Mouse (Mus musculus): ENCODE data around the gene Plekha6. TPM values are rescaled to one million over a fixed set of nuclear protein-coding genes. Genes with fewer than 3 reads are reported as not detected.

Gene Plekha6
- polyA plus RNA-seq, 1 experiment from 2014 or later, result 2.0 TPM

DNA sequence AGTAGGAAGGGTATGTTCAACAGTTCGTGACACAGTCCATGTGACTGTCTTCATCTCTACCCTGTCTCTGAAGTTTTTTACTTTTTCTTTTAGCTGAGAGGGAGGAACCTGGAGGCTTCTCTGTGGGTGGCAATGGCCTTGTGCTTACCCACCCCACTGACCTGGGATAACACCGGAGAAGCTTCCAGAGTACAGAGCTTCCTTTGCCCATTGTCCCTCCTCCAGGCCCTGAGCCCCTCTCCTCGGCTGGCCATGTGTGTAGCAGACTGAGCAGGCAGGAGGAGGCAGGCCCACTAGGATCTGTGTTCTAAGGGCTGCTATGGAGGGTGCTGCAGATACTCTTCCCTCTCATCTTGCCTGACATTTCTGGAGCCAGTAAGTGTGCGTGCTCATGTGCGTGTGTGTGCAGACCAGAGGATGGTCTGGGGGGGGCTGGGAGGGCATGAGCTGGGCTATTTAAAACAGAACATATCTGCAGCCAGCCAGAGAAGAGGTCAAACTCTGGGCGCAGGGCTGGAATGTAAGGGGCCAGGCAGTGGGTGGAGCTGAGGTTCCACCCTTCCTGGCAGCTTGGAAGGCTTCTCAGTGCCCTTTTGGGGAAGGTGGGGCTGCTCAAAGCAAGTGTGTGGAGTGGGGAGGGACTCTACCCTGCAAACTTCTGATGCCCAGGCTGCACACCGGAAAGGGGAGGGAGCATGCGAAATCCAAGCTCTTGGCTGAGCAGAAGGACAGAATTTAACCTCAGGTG lies 72.9 kb downstream of the Plekha6 start:
- H3K27ac ChIP-seq (replicated peaks; ENCODE audit: low read depth, low read length), result 0 out of 2 replicates have a peak overlapping the region, but pooled peaks have one; percentile 8
- H3K27me3 ChIP-seq (ENCODE audit: control insufficient read depth, insufficient read depth, low read length), result no peaks in the 10 kb centered on the region
- DNase-seq (ENCODE audit: low spot score) (peak; percentile 57), ATAC-seq (replicated peaks; ENCODE audit: insufficient number of reproducible peaks, low FRiP score, low TSS enrichment, low read depth) (peak; percentile 33)
- peaks cover 10% of the 10 kb centered on the region for H3K4me1 ChIP-seq (ENCODE audit: control insufficient read depth, insufficient read depth, low read length)
- H3K4me2 ChIP-seq (ENCODE audit: low read depth, low read length), result 0 out of 2 replicates have a peak overlapping the region, but pooled peaks have one; percentile 10
- H3K4me3 ChIP-seq (ENCODE audit: low read depth, low read length), result no peak overlapping the region
- 0 out of 2 replicates have a peak overlapping the region, but pooled peaks have one; percentile 7 for H3K9ac ChIP-seq (replicated peaks; ENCODE audit: low read length)
- 21% methylated on average over 8 of the region's 8 CpGs for whole genome bisulfite sequencing
- no peaks in the 10 kb centered on the region for H3K9me3 ChIP-seq (replicated peaks; ENCODE audit: control insufficient read depth, low read length)
- no peaks in the 10 kb centered on the region for H3K36me3 ChIP-seq (replicated peaks; ENCODE audit: control insufficient read depth, insufficient read depth, low read depth, low read length)

DNA sequence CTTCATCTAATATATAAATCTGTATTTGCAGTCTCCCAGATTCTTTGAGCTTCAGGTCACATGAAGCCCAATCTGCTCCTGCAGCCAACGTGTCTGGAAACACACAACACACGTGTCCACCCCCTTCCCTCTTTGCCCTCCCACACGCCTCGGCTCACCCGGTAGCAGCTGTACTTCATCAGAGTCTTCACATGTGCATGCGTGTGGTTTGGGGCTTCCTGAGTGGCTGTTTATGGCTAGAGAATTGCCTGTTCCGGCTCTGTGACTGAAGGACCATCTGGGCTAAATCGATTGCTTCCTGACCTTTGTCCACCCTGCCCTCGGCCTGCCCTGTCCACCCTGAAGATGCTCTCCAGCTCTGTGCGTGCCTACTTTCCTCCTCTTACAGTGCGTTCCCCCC lies 73.7 kb downstream of the Plekha6 start:
- no peak for ATAC-seq (replicated peaks; ENCODE audit: insufficient number of reproducible peaks, low FRiP score, low TSS enrichment, low read depth)
- Histone ChIP-seq H3K9ac (replicated peaks; ENCODE audit: low read length) (no peak overlapping the region), H3K27me3 (ENCODE audit: control insufficient read depth, insufficient read depth, low read length) (no peaks in the 10 kb centered on the region), H3K4me1 (ENCODE audit: control insufficient read depth, insufficient read depth, low read length) (peaks cover 10% of the 10 kb centered on the region), H3K4me3 (ENCODE audit: low read depth, low read length) (no peak overlapping the region), H3K36me3 (replicated peaks; ENCODE audit: control insufficient read depth, insufficient read depth, low read depth, low read length) (no peaks in the 10 kb centered on the region), H3K27ac (replicated peaks; ENCODE audit: low read depth, low read length) (peak overlapping the region; percentile 59), H3K4me2 (ENCODE audit: low read depth, low read length) (no peak overlapping the region), H3K9me3 (replicated peaks; ENCODE audit: control insufficient read depth, low read length) (no peaks in the 10 kb centered on the region)
- WGBS, result 23% methylated on average over 11 of the region's 11 CpGs
- peak; percentile 70 for DNase-seq (ENCODE audit: low spot score)

DNA sequence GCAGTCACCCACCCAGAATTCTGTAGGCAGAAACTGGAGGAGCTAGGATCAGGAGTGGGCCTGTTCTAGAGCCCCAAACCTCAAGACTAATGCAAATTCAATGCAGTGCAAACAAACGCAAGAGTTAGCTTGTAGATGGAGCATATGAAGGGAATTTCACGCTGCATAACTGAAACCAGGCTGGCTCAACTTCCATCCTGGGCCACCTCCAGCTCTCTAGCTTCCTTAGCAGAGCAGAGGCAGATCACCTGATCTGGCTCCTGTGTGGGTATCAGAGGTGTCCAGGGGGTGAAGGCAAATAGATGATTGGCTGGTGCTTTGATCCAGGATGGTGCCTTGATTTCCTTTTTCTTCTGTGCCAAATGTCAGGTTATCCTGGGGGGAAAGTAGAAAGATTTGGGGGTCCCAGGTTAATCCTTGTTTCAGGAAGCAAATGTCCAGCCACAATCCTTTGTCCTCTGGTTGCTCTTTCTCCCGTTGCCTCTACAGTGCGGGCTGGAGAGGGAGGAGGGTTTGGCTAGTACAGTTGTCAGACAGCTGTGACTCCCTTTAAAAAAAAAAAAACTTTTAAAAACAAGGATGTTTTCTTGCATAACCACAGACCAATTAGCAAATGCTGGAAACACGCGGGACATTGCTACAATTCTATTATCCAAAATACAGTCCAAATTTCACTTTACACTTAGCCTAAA lies 75.3 kb downstream of the Plekha6 start:
- no peak for ATAC-seq (replicated peaks; ENCODE audit: insufficient number of reproducible peaks, low FRiP score, low TSS enrichment, low read depth)

DNA sequence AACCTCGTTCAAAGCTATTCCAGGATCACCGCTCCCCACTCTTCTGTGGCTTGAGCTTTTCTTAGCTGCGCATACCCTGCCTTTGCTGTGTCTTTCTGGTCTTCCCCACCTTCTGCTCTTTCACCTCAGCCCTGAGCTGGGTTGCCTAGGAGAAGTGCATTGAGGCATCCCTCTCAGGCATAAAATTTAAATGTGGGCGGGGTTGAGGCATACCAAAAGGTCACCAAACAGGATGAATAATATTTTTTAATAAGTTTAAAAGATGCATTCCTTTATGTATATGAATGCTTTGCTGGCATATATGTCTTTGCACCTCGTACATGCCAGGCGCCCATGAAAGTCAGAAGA lies 75.8 kb downstream of the Plekha6 start:
- H3K27me3 ChIP-seq (ENCODE audit: control insufficient read depth, insufficient read depth, low read length), result no peaks in the 10 kb centered on the region
- H3K36me3 ChIP-seq (replicated peaks; ENCODE audit: control insufficient read depth, insufficient read depth, low read depth, low read length), result no peaks in the 10 kb centered on the region
- H3K4me3 ChIP-seq (ENCODE audit: low read depth, low read length), result no peak overlapping the region
- H3K9me3 ChIP-seq (replicated peaks; ENCODE audit: control insufficient read depth, low read length), result no peaks in the 10 kb centered on the region
- no peak overlapping the region for H3K9ac ChIP-seq (replicated peaks; ENCODE audit: low read length)
- no peak for DNase-seq (ENCODE audit: low spot score)
- 77% methylated on average over 6 of the region's 6 CpGs for WGBS
- peaks cover 10% of the 10 kb centered on the region for H3K4me1 ChIP-seq (ENCODE audit: control insufficient read depth, insufficient read depth, low read length)
- ATAC-seq (replicated peaks; ENCODE audit: insufficient number of reproducible peaks, low FRiP score, low TSS enrichment, low read depth), result no peak
- no peak overlapping the region for H3K27ac ChIP-seq (replicated peaks; ENCODE audit: low read depth, low read length)
- H3K4me2 ChIP-seq (ENCODE audit: low read depth, low read length), result no peak overlapping the region

More for the DNA sequence above, 75.3 kb downstream of the Plekha6 start:
- Histone ChIP-seq H3K27me3 (ENCODE audit: control insufficient read depth, insufficient read depth, low read length) (no peaks in the 10 kb centered on the region), H3K9me3 (replicated peaks; ENCODE audit: control insufficient read depth, low read length) (no peaks in the 10 kb centered on the region), H3K4me1 (ENCODE audit: control insufficient read depth, insufficient read depth, low read length) (peaks cover 10% of the 10 kb centered on the region), H3K4me3 (ENCODE audit: low read depth, low read length) (no peak overlapping the region), H3K27ac (replicated peaks; ENCODE audit: low read depth, low read length) (no peak overlapping the region), H3K36me3 (replicated peaks; ENCODE audit: control insufficient read depth, insufficient read depth, low read depth, low read length) (no peaks in the 10 kb centered on the region), H3K9ac (replicated peaks; ENCODE audit: low read length) (no peak overlapping the region), H3K4me2 (ENCODE audit: low read depth, low read length) (no peak overlapping the region)
- peak; percentile 68 for DNase-seq (ENCODE audit: low spot score)
- WGBS, result 54% methylated on average over 6 of the region's 6 CpGs

DNA sequence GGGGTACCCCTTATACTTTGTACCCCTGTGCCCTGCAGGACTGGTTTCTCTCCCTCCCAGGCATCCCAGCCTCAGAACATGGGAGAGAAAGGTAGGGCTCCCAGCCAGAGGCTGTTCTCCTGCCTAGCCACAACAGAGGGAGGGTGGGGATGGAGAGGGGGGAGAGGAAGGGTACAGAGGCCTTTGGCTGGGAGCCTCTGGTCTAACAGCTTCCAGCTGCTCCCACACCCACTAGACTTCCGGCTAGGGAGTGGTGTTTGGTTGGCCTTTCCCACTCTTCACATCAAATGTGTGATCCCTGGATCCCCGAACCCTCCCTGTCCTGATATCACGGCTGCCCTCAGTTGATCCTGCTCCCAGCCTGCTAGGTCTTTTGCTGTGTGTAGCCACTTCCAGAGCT lies 76.9 kb downstream of the Plekha6 start:
- H3K4me3 ChIP-seq (ENCODE audit: low read depth, low read length), result no peak overlapping the region
- no peaks in the 10 kb centered on the region for H3K9me3 ChIP-seq (replicated peaks; ENCODE audit: control insufficient read depth, low read length)
- no peaks in the 10 kb centered on the region for H3K36me3 ChIP-seq (replicated peaks; ENCODE audit: control insufficient read depth, insufficient read depth, low read depth, low read length)
- ATAC-seq (replicated peaks; ENCODE audit: insufficient number of reproducible peaks, low FRiP score, low TSS enrichment, low read depth), result no peak
- H3K9ac ChIP-seq (replicated peaks; ENCODE audit: low read length), result no peak overlapping the region
- no peak overlapping the region for H3K27ac ChIP-seq (replicated peaks; ENCODE audit: low read depth, low read length)
- 26% methylated on average over 3 of the region's 3 CpGs for WGBS
- no peaks in the 10 kb centered on the region for H3K27me3 ChIP-seq (ENCODE audit: control insufficient read depth, insufficient read depth, low read length)
- peak; percentile 26 for DNase-seq (ENCODE audit: low spot score)
- no peak overlapping the region for H3K4me2 ChIP-seq (ENCODE audit: low read depth, low read length)
- H3K4me1 ChIP-seq (ENCODE audit: control insufficient read depth, insufficient read depth, low read length), result peaks cover 10% of the 10 kb centered on the region

DNA sequence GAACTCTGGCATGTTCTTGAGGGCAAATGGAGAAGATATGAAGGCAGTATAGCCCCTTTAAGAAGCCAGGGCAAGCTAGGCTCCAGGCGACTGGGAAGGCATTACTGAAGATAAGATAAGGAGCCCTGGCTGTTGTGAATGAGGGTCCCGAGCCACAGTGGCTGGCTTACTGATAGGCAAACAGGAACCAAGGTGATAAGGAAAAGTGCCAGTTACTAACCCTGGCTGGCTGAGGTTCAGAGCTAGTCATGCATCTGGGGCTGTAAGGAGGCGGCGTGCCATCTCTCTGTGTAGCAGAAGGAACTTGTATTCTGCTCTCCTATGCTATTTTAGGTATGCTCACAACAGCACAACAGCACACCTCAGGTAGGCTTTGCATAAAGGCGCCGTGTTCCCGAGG lies 80.7 kb downstream of the Plekha6 start:
- H3K36me3 ChIP-seq (replicated peaks; ENCODE audit: control insufficient read depth, insufficient read depth, low read depth, low read length), result no peaks in the 10 kb centered on the region
- no peaks in the 10 kb centered on the region for H3K9me3 ChIP-seq (replicated peaks; ENCODE audit: control insufficient read depth, low read length)
- H3K4me1 ChIP-seq (ENCODE audit: control insufficient read depth, insufficient read depth, low read length), result no peaks in the 10 kb centered on the region
- no peak overlapping the region for H3K4me3 ChIP-seq (ENCODE audit: low read depth, low read length)
- no peak overlapping the region for H3K4me2 ChIP-seq (ENCODE audit: low read depth, low read length)
- DNase-seq (ENCODE audit: low spot score) (no peak), ATAC-seq (replicated peaks; ENCODE audit: insufficient number of reproducible peaks, low FRiP score, low TSS enrichment, low read depth) (no peak)
- WGBS, result 81% methylated on average over 7 of the region's 7 CpGs
- no peak overlapping the region for H3K27ac ChIP-seq (replicated peaks; ENCODE audit: low read depth, low read length)
- H3K27me3 ChIP-seq (ENCODE audit: control insufficient read depth, insufficient read depth, low read length), result no peaks in the 10 kb centered on the region
- no peak overlapping the region for H3K9ac ChIP-seq (replicated peaks; ENCODE audit: low read length)

DNA sequence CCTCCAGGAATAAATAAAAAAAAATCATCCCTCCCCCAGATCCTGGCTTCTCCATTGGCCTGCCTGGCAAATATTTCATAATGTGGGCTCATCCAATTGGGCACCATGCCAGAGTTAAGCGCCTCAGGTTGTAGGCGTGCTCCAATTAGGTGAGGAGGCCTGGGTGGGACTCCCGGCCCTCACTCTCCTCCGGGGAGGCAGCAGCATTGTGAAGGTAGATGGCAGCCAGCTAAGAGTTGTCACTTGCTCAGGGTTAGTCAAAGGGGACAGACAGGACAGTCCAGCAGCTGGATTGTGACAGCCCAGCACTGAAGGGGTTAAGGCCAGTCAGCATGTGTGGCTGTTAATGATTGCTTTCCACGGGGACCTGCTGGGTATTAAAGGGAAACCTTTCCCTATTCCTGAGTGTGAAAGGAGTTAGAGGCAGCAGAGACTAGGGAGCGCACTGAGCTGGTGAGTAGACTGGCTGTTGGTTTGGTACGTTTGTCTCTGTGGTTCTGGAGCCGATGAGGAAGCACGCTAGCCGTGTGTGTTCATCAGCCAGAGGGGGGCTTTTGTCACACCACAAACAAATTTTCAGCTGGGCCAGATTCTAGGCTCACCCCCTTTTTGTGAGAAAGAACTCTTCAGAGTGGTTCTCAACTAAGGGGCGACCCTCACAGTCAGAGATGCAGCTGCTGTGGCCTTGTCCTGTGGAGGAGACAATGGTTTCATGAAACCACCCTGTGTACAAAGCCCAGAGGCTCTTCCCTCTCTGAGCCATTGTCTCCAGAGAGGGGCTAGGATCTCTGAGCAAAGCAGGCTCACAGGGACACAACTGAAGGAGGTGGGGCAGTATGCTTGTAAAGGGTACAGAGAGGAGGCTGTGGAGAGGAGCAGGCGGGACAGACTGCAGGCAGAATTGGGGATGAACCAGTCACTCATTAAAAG lies 81.9 kb downstream of the Plekha6 start:
- no peaks in the 10 kb centered on the region for H3K9me3 ChIP-seq (replicated peaks; ENCODE audit: control insufficient read depth, low read length)
- WGBS, result 33% methylated on average over 12 of the region's 12 CpGs
- H3K36me3 ChIP-seq (replicated peaks; ENCODE audit: control insufficient read depth, insufficient read depth, low read depth, low read length), result no peaks in the 10 kb centered on the region
- H3K4me1 ChIP-seq (ENCODE audit: control insufficient read depth, insufficient read depth, low read length), result no peaks in the 10 kb centered on the region
- DNase-seq (ENCODE audit: low spot score), result peak; percentile 24
- ATAC-seq (replicated peaks; ENCODE audit: insufficient number of reproducible peaks, low FRiP score, low TSS enrichment, low read depth), result peak; percentile 47; the same call in 1 of the 2 replicates
- 0 out of 2 replicates have a peak overlapping the region, but pooled peaks have one; percentile 3 for H3K9ac ChIP-seq (replicated peaks; ENCODE audit: low read length)
- H3K27ac ChIP-seq (replicated peaks; ENCODE audit: low read depth, low read length), result no peak overlapping the region
- no peaks in the 10 kb centered on the region for H3K27me3 ChIP-seq (ENCODE audit: control insufficient read depth, insufficient read depth, low read length)
- no peak overlapping the region for H3K4me3 ChIP-seq (ENCODE audit: low read depth, low read length)
- H3K4me2 ChIP-seq (ENCODE audit: low read depth, low read length), result no peak overlapping the region
